In genomic region chr13:60427755-60428385, GRCm38 (mm10) we compare ENCODE assay signal across 9 mouse cellular contexts.
DNase-seq lines count a peak whose midpoint lies in the region; ATAC-seq and TF ChIP-seq lines count a peak whose summit lies in the region.
"Had no signal": no experiment of that assay in that cellular context is flagged by ENCODE, and none has a peak within 500 bp of the region (broad histone marks: within the 10 kb centered on the region; RNA-seq: fewer than 3 reads in every experiment).

No protein-coding gene starts in this region.

- H3K4me2 ChIP-seq in heart, embryonic 11.5 days, result no peak overlapping the region
- peak overlapping the region; percentile 3; the same call in 1 of the 2 replicates for H3K4me2 ChIP-seq in forebrain, embryonic 12.5 days
- peak overlapping the region; percentile 32; the same call in 1 of the 2 replicates for H3K4me2 ChIP-seq in hindbrain, embryonic 16.5 days (ENCODE audit: low read length)
- H3K4me2 ChIP-seq in midbrain, postnatal 0 days (ENCODE audit: low read depth, low read length, poor library complexity, severe bottlenecking), result peak overlapping the region; percentile 8; the same call in 1 of the 2 replicates
- H3K4me2 ChIP-seq: stomach, embryonic 15.5 days had no signal

- H3K4me3 ChIP-seq in heart, embryonic 11.5 days (ENCODE audit: low read depth, low read length), result no peak overlapping the region
- H3K4me3 ChIP-seq in forebrain, embryonic 12.5 days (replicated peaks), result no peak overlapping the region
- H3K4me3 ChIP-seq in hindbrain, embryonic 16.5 days (ENCODE audit: low read length), result no peak overlapping the region
- no peak overlapping the region for H3K4me3 ChIP-seq in midbrain, postnatal 0 days (ENCODE audit: low read depth, low read length)
- H3K4me3 ChIP-seq: stomach, embryonic 15.5 days had no signal

- no peak overlapping the region for H3K9ac ChIP-seq in heart, embryonic 11.5 days (ENCODE audit: low read depth, low read length)
- no peak overlapping the region; the same call in 1 of the 2 replicates for H3K9ac ChIP-seq in forebrain, embryonic 12.5 days
- H3K9ac ChIP-seq in hindbrain, embryonic 16.5 days (ENCODE audit: low read depth, low read length), result no peak overlapping the region
- H3K9ac ChIP-seq in midbrain, postnatal 0 days (replicated peaks; ENCODE audit: low read length, poor library complexity, severe bottlenecking), result no peak overlapping the region
- H3K9ac ChIP-seq: stomach, embryonic 15.5 days had no signal

- H3K27ac ChIP-seq in heart, embryonic 11.5 days (ENCODE audit: low read depth, low read length), result no peak overlapping the region
- no peak overlapping the region for H3K27ac ChIP-seq in forebrain, embryonic 12.5 days
- no peak overlapping the region for H3K27ac ChIP-seq in hindbrain, embryonic 16.5 days (ENCODE audit: low read depth, low read length)
- H3K27ac ChIP-seq in midbrain, postnatal 0 days (ENCODE audit: low read depth, low read length), result no peak overlapping the region
- H3K27ac ChIP-seq: stomach, embryonic 15.5 days had no signal

- TF ChIP-seq CTCF in midbrain, postnatal 0 days (IDR thresholded peaks at IDR 0.05), result no peak

- H3K27me3 ChIP-seq in heart, embryonic 11.5 days (ENCODE audit: control insufficient read depth, insufficient read depth, low read length), result no peaks in the 10 kb centered on the region
- no peaks in the 10 kb centered on the region for H3K27me3 ChIP-seq in forebrain, embryonic 12.5 days
- H3K27me3 ChIP-seq in hindbrain, embryonic 16.5 days (replicated peaks; ENCODE audit: control insufficient read depth, insufficient read depth, low read length), result no peaks in the 10 kb centered on the region
- H3K27me3 ChIP-seq in midbrain, postnatal 0 days (ENCODE audit: insufficient read depth, low read length), result no peaks in the 10 kb centered on the region
- H3K27me3 ChIP-seq: stomach, embryonic 15.5 days had no signal

- no peaks in the 10 kb centered on the region for H3K9me3 ChIP-seq in heart, embryonic 11.5 days (replicated peaks; ENCODE audit: control insufficient read depth, low read length)
- H3K9me3 ChIP-seq in forebrain, embryonic 12.5 days, result no peaks in the 10 kb centered on the region
- H3K9me3 ChIP-seq in hindbrain, embryonic 16.5 days (ENCODE audit: control insufficient read depth, low read length), result no peaks in the 10 kb centered on the region
- H3K9me3 ChIP-seq in midbrain, postnatal 0 days (ENCODE audit: low read length), result no peaks in the 10 kb centered on the region
- H3K9me3 ChIP-seq: stomach, embryonic 15.5 days had no signal

- H3K36me3 ChIP-seq in heart, embryonic 11.5 days (ENCODE audit: control insufficient read depth, insufficient read depth, low read length), result no peaks in the 10 kb centered on the region
- H3K36me3 ChIP-seq in forebrain, embryonic 12.5 days (replicated peaks), result no peaks in the 10 kb centered on the region
- no peaks in the 10 kb centered on the region for H3K36me3 ChIP-seq in hindbrain, embryonic 16.5 days (ENCODE audit: control insufficient read depth, insufficient read depth, low read length)
- H3K36me3 ChIP-seq in midbrain, postnatal 0 days (ENCODE audit: insufficient read depth, low read length), result no peaks in the 10 kb centered on the region
- H3K36me3 ChIP-seq: stomach, embryonic 15.5 days had no signal

- no peak for ATAC-seq in heart, embryonic 11.5 days (replicated peaks; ENCODE audit: insufficient number of reproducible peaks, low FRiP score, low TSS enrichment)
- ATAC-seq in forebrain, embryonic 12.5 days (ENCODE audit: low FRiP score), result no peak
- ATAC-seq in hindbrain, embryonic 16.5 days, result no peak
- no peak for ATAC-seq in midbrain, postnatal 0 days (ENCODE audit: low FRiP score)

- H3K4me1 ChIP-seq in heart, embryonic 11.5 days (ENCODE audit: control insufficient read depth, insufficient read depth, low read length), result no peaks in the 10 kb centered on the region
- H3K4me1 ChIP-seq in forebrain, embryonic 12.5 days, result peaks cover 15% of the 10 kb centered on the region
- H3K4me1 ChIP-seq in hindbrain, embryonic 16.5 days (ENCODE audit: control insufficient read depth, insufficient read depth, low read depth, low read length), result peaks cover 7% of the 10 kb centered on the region
- no peaks in the 10 kb centered on the region for H3K4me1 ChIP-seq in midbrain, postnatal 0 days (ENCODE audit: insufficient read depth, low read length)

- DNase-seq in heart, adult 11 months, result peak; percentile 98
- DNase-seq in midbrain, postnatal 0 days (ENCODE audit: low spot score), result no peak
- DNase-seq in yolk sac, embryonic 10.5 days (ENCODE audit: low spot score), result no peak
- no peak for DNase-seq in layer of hippocampus, postnatal 10 days (ENCODE audit: low spot score in 2 of 2)
- DNase-seq in cerebellum, adult 11-12 months, result no peak

- WGBS in heart, embryonic 11.5 days (ENCODE audit: insufficient replicate concordance), result 32% methylated on average over 12 of the region's 12 CpGs
- 27% methylated on average over 12 of the region's 12 CpGs for WGBS in forebrain, embryonic 12.5 days
- 24% methylated on average over 12 of the region's 12 CpGs for WGBS in hindbrain, embryonic 16.5 days
- WGBS in midbrain, postnatal 0 days, result 32% methylated on average over 12 of the region's 12 CpGs
